Mouse (Mus musculus) spleen, adult 2 months (tissue): ENCODE data around the gene Rps2. TPM values are rescaled to one million over a fixed set of nuclear protein-coding genes. Genes with fewer than 3 reads are reported as not detected.

Source experiments
- DNase-seq, 2 experiments: peaks; one replicate each; pipeline versions ENCODE4 v3.0.0 to v3.0.0-alpha.2; 2012 to 2021; ENCODE audit warnings: low spot score in 2 of 2, low read depth in 1 of 2
- H3K27ac ChIP-seq: fragments of 200-500 bp; 2 replicates; pipeline ENCODE4 v1.5.1; 2012; ENCODE audit warnings: low read length, inconsistent platforms; ENCODE audit not compliant: insufficient read depth
- H3K27me3 ChIP-seq: fragments of 200-500 bp; 2 replicates; pipeline ENCODE4 v1.6.1; 2012; ENCODE audit warnings: mild to moderate bottlenecking, moderate library complexity, low read length, inconsistent platforms; ENCODE audit not compliant: control insufficient read depth, insufficient read depth
- H3K36me3 ChIP-seq: fragments of 200-500 bp; 2 replicates; pipeline ENCODE4 v1.6.1; 2012; ENCODE audit warnings: mild to moderate bottlenecking, low read length, inconsistent platforms; ENCODE audit not compliant: control insufficient read depth, insufficient read depth
- H3K4me1 ChIP-seq: fragments of 200-500 bp; 2 replicates; pipeline ENCODE4 v1.6.1; 2011; ENCODE audit warnings: inconsistent platforms; ENCODE audit not compliant: control insufficient read depth, insufficient read depth, insufficient read length
- H3K4me3 ChIP-seq: fragments of 200-500 bp; 2 replicates; pipeline ENCODE4 v1.5.1; 2011; ENCODE audit warnings: mild to moderate bottlenecking, inconsistent platforms; ENCODE audit not compliant: insufficient read depth, insufficient read length; ENCODE audit errors: extremely low read depth
- CTCF ChIP-seq: fragments of 200-500 bp; IDR thresholded peaks from 2 replicates; pipeline ENCODE4 v1.5.1; 2011; ENCODE audit warnings: mild to moderate bottlenecking, inconsistent platforms; ENCODE audit not compliant: insufficient read depth, insufficient read length, insufficient replicate concordance; ENCODE audit errors: extremely low read depth
- POLR2A ChIP-seq: fragments of 200-500 bp; IDR thresholded peaks from 2 replicates; pipeline ENCODE4 v1.6.1; 2011; ENCODE audit warnings: low read depth, low read length, inconsistent platforms
- WGBS: fragments of 180-500 bp; shearing (Covaris S2); methylation state at CpG from one replicate; pipeline ENCODE4 v1.1.7; 2018; 5-methylcytosine and 5-hydroxymethylcytosine counted together
- polyA plus RNA-seq: library from polyadenylated mRNA; depleted of rRNA; stranded (reverse); fragments of >200 nt; gene quantifications from 2 replicates; pipeline ENCODE4 v1.2.3, GENCODE M21; 2012

Rps2 gene
- polyA plus RNA-seq, 1 experiment, result 2,560 TPM

DNA sequence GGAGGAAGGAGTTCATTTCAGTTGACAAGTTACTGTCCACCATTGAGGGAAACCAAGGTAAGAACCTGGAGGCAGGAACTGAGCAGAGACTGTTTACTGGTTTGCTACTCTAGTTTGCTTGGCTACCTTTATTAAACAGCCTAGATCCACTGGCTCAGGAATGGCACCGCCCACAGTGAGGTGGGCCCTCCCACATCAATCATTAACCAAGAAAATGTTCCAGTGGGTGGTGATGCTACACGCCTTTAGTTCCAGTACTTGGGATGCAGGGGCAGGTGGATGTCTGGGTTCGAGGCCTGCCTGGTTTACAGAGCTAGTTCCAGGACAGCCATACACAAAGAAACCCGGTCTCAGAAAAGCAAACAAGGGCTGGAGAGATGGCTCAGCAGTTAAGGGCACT lies 20.3 kb downstream of the Rps2 start:
- Histone ChIP-seq H3K4me1 (peaks cover 7% of the 10 kb centered on the region; the same call in 1 of the 2 replicates), H3K4me3 (no peak overlapping the region)

DNA sequence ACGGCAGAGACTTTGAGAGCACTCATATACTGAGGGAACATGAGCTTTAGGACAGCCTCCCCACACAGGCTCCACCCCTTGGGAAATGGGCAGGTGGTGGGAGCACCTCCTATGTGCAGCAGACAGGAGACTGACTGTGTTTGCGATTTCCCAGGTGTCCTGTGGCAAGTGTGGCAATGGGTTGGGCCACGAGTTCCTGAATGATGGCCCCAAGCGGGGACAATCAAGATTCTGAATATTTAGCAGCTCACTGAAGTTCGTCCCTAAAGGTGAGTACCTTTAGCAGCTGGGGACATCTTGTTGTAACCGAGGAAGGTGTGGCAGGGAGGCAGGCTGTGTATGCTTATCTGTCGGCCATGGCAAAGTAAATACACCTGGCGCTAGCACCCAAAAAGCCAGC lies 22.0 kb downstream of the Rps2 start:
- DNase-seq, result no peak
- Histone ChIP-seq H3K4me1 (peaks cover 7% of the 10 kb centered on the region; the same call in 1 of the 2 replicates), H3K36me3 (peaks cover 12% of the 10 kb centered on the region), H3K4me3 (no peak overlapping the region), H3K27me3 (no peaks in the 10 kb centered on the region), H3K27ac (no peak overlapping the region)
- TF ChIP-seq CTCF, result no peak
- no peak for TF ChIP-seq POLR2A
- 92% methylated on average over 8 of the region's 8 CpGs for WGBS

More for the DNA sequence above, 20.3 kb downstream of the Rps2 start:
- no peaks in the 10 kb centered on the region for H3K27me3 ChIP-seq
- H3K36me3 ChIP-seq, result peaks cover 12% of the 10 kb centered on the region
- no peak for DNase-seq
- WGBS, result 87% methylated on average over 4 of the region's 4 CpGs
- TF ChIP-seq POLR2A (no peak), CTCF (no peak)
- no peak overlapping the region for H3K27ac ChIP-seq

DNA sequence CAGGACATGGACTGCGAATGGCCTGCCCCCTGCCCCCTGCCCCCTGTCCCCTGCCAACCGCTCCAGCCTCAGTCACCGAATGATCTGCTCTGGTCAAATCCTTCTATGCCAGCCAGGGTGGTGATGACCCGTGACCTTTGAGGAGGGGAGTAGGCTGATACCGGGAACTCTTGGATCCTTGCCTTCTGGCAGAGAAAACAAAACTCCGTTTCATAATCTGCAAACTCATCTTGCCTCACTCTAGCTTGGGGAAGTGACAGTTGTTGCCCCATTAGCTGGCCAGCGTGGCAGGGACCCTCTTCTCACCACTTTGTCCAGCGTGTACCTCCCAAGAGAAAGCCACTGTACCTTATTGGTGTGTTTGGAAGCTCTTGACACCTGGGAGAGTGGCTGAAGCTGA lies 24.4 kb downstream of the Rps2 start:
- peaks cover 12% of the 10 kb centered on the region for H3K36me3 ChIP-seq
- no peak overlapping the region for H3K27ac ChIP-seq
- no peak for DNase-seq
- H3K4me3 ChIP-seq, result no peak overlapping the region
- no peak for TF ChIP-seq POLR2A
- TF ChIP-seq CTCF, result no peak
- 70% methylated on average over 8 of the region's 8 CpGs for WGBS
- H3K4me1 ChIP-seq, result peaks cover 2% of the 10 kb centered on the region; the same call in 1 of the 2 replicates
- H3K27me3 ChIP-seq, result no peaks in the 10 kb centered on the region

DNA sequence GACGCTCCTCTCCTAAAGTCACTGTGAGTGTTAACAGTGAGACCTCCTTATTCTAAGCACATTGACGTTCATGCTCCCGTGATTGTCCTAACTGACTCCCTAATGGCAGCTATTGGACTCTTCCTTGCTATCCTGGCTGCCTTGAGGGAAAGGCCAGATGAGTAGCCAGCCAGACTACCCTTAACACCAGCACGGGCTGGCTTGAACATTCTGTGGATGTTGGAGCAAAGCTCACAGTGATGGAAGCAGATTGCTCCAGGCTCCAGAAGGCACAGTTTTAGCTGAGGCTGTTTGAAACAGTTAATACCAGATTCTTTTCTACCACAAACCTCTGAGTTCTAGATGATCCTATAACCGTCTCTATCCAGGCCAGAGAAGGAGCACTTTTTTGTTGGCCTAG lies 26.0 kb downstream of the Rps2 start:
- Histone ChIP-seq H3K4me3 (no peak overlapping the region), H3K4me1 (no peaks in the 10 kb centered on the region), H3K27ac (no peak overlapping the region), H3K27me3 (no peaks in the 10 kb centered on the region), H3K36me3 (peaks cover 12% of the 10 kb centered on the region)
- no peak for TF ChIP-seq CTCF
- no peak for TF ChIP-seq POLR2A
- DNase-seq, result no peak
- WGBS, result 87% methylated on average over 5 of the region's 5 CpGs

DNA sequence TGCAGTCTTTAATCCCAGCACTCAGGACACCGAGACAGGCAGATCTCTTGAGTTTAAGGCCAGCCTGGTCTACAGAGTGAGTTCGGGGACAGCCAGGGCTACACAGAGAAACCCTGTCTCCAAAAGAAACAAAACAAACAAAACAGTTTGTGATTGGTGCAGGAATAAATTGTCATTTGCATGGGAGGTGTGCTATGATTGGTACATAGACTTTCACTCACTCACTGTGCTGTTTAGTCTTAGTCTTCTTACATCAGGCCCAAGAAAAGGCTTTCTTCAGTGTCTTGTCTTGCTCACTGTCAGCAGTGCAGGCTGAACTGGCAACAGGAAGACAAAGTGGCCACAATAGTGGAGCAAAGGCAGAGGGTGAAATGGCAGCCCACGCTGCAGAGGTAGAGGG lies 26.5 kb downstream of the Rps2 start:
- Histone ChIP-seq H3K27me3 (no peaks in the 10 kb centered on the region), H3K4me1 (no peaks in the 10 kb centered on the region), H3K27ac (no peak overlapping the region), H3K4me3 (no peak overlapping the region), H3K36me3 (peaks cover 12% of the 10 kb centered on the region)
- WGBS, result 81% methylated on average over 3 of the region's 3 CpGs
- no peak for TF ChIP-seq CTCF
- no peak for TF ChIP-seq POLR2A
- no peak for DNase-seq

DNA sequence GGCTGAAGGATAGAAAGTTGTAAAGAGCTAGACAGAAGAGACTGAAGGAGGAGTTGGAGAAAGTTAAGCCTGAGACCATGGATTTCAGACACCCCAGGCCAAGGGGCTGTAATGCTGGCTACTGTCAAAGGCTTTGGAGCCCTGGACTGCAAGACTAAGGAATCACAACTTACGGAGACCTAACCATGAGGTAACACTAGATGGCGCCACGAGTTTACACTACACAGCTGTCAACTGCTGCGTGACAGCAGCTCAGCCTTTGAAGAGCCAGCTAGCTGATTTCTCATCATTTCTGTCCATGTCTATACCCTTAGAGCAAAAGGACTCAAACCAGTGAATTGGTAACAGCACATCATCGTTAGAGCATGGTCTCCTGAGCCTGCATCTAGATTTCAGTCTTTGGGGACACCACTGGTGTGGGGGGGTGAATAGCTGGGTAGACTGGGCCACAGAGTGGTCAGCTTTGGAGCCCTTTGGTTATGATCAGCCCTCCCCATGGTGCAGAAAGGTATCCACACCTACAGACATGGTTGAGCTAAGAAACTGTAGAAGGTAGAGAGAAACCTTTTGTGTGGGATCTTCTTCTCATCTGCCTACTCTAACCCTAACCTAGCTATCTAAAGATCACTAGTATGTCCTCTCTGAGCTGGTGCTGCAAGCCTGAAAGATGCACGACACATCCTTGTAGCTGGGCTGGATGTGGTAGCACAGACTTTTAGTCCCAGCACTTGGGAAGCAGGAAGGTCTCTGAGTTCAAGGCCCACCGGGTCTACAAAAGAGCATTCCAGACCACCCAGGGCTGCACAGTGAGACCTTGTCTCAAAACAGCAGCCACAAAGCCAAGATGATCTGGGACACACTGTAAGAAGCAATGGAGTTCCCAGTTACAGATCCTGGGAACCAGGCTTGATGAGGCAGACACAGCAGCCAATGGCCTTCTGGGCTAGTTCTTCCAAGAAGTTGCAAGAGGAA lies 27.9 kb downstream of the Rps2 start:
- Histone ChIP-seq H3K27ac (no peak overlapping the region), H3K36me3 (peaks cover 6% of the 10 kb centered on the region), H3K27me3 (0 out of 2 replicates have a peak, but pooled peaks cover under 1% of the 10 kb centered on the region), H3K4me3 (no peak overlapping the region), H3K4me1 (no peaks in the 10 kb centered on the region)
- peak; percentile 69 to 76 for DNase-seq
- 26% methylated on average over 7 of the region's 7 CpGs for WGBS
- TF ChIP-seq CTCF (peak; percentile 89; the same call in 1 of the 2 replicates), POLR2A (no peak)
